Mouse (Mus musculus) kidney, adult 9 months (tissue): ENCODE measurements at regions not wholly inside any gene's neighbourhood (a gene's known extent, or its start where the extent isn't known, plus 50 kb on each side); places are given as distances from the start of the nearest gene placed in this dataset.

Source experiments
- DNase-seq: peaks from one replicate; pipeline ENCODE4 v3.0.0; 2022

- DNase-seq = no peak
Observed at GRCm38 (mm10) chr2:138827813-138828570, 571.6 kb downstream of the Btbd3 start.

GRCm38 (mm10) chr2:138838846-138839245 lies 582.5 kb downstream of the Btbd3 start:
- DNase-seq = no peak

GRCm38 (mm10) chr2:138859121-138859520 lies 602.8 kb downstream of the Btbd3 start:
- no peak for DNase-seq

GRCm38 (mm10) chr2:138896563-138896962 lies 597.1 kb upstream of the Sptlc3 start:
- DNase-seq = no peak

GRCm38 (mm10) chr2:138897101-138897500 lies 596.6 kb upstream of the Sptlc3 start:
- no peak for DNase-seq

- DNase-seq = no peak
Observed at GRCm38 (mm10) chr2:138937165-138937564, 556.5 kb upstream of the Sptlc3 start.

- no peak for DNase-seq
Observed at GRCm38 (mm10) chr2:138939367-138939766, 554.3 kb upstream of the Sptlc3 start.

GRCm38 (mm10) chr2:138966110-138966790 lies 527.5 kb upstream of the Sptlc3 start:
- DNase-seq = no peak

GRCm38 (mm10) chr2:138974548-138974947 lies 519.2 kb upstream of the Sptlc3 start:
- DNase-seq = no peak

GRCm38 (mm10) chr2:138990031-138990430 lies 503.7 kb upstream of the Sptlc3 start:
- DNase-seq = no peak

GRCm38 (mm10) chr2:139032105-139032812 lies 461.5 kb upstream of the Sptlc3 start:
- DNase-seq = no peak

GRCm38 (mm10) chr2:139034800-139035199 lies 458.9 kb upstream of the Sptlc3 start:
- DNase-seq = no peak

GRCm38 (mm10) chr2:139041671-139042273 lies 451.9 kb upstream of the Sptlc3 start:
- no peak for DNase-seq

- no peak for DNase-seq
Observed at GRCm38 (mm10) chr2:139044684-139045083, 449.0 kb upstream of the Sptlc3 start.

- DNase-seq = no peak
Observed at GRCm38 (mm10) chr2:139055249-139055648, 438.5 kb upstream of the Sptlc3 start.

- DNase-seq = no peak
Observed at GRCm38 (mm10) chr2:139069276-139069961, 424.3 kb upstream of the Sptlc3 start.

- DNase-seq = no peak
Observed at GRCm38 (mm10) chr2:139071690-139072089, 422.0 kb upstream of the Sptlc3 start.

- DNase-seq = no peak
Observed at GRCm38 (mm10) chr2:139093487-139094066, 400.1 kb upstream of the Sptlc3 start.

GRCm38 (mm10) chr2:139111669-139112068 lies 382.0 kb upstream of the Sptlc3 start:
- no peak for DNase-seq

GRCm38 (mm10) chr2:139114523-139114922 lies 379.2 kb upstream of the Sptlc3 start:
- no peak for DNase-seq

GRCm38 (mm10) chr2:139120905-139121304 lies 372.8 kb upstream of the Sptlc3 start:
- DNase-seq = no peak

- no peak for DNase-seq
Observed at GRCm38 (mm10) chr2:139132121-139132520, 361.6 kb upstream of the Sptlc3 start.
